Mouse (Mus musculus): ENCODE data around the gene Grap2.

GRCm38 (mm10) chr15:80557745-80558144 lies 14.6 kb upstream of the Grap2 start:
- TF ChIP-seq POLR2A (IDR thresholded peaks at IDR 0.05; ENCODE audit: borderline replicate concordance, extremely low read depth, insufficient read depth, insufficient read length, poor library complexity, severe bottlenecking) (no peak), CTCF (IDR thresholded peaks at IDR 0.05; ENCODE audit: borderline replicate concordance, extremely low read depth, insufficient read depth, insufficient read length) (peak; percentile 28; the same call in 1 of the 2 replicates)

Data from brain, embryonic 14.5 days (tissue).